Mouse (Mus musculus) adrenal gland, postnatal 0 days (tissue): Measurements from ENCODE around the gene Tmem175. TPM values are rescaled to one million over a fixed set of nuclear protein-coding genes. Genes with fewer than 3 reads are reported as not detected.

Experiments
- polyA plus RNA-seq: library from polyadenylated mRNA; unstranded; fragments of >200 nt; fragmentation: Nextera tagmentation; extraction: Ambion mirVana; gene quantifications from 2 replicates; pipeline ENCODE4 v1.2.1, GENCODE M21; 2015

Tmem175 gene
- polyA plus RNA-seq = 24.9 and 38.2 TPM in 2 replicates

GRCm38 (mm10) chr5:108629634-108630483, at the start of gene Tmem175, which contains the start of gene Gak:
Gene Tmem175, plus strand, starts transcription at chr5:108629770.
Gene Gak, minus strand, starts transcription at chr5:108629755.

GRCm38 (mm10) chr5:108659698-108660631, 30.4 kb downstream of the Tmem175 start, which contains the start of gene Idua:
Gene Idua, plus strand, starts transcription at chr5:108660331.

DNA sequence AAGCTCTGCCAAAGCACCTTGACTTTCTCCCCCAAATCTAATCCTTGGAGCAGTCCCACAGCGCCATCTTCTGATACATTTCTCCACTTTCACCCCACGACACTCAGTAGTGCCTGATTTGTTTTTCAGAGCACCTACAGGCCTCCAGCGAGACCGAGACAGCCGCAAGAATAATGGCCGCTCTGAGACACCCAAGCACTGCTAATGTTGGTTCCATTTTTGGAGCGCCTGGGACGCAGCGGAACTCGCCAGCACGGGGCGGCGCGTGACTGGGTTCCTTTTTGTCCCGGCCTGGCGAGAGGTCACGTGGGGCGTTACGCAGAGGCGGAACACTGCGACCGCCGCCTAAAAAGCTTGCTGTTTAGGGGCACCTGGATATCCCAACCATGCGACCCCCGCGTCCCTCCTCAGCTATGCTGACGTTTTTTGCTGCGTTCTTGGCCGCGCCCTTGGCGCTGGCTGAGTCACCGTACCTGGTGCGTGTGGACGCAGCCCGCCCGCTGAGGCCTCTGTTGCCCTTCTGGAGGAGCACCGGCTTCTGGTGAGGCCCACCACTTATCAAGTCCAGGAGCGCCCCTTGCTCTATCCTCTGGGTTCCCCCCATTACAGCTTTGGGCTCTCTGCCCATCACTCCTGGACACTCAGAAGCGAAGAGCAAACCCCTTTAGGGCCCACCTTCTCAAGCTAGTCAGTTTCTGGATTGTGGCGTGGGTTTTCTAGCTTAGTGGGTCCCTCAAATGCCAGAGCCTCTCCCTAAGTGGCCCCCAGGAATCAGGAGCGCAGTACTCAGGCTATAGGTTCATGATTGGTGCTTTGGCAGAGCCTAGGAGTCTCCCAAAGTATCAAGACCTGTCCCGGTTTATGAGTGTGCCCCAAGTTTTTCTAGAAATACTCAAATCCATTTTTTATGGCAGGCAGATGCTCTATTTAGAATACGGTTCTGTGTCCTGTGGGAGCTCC, 39.7 kb downstream of the Tmem175 start, which contains the start of gene Dgkq:
Dgkq (minus strand) TSS at position 696 of the 960 bp plus-strand sequence.

DNA sequence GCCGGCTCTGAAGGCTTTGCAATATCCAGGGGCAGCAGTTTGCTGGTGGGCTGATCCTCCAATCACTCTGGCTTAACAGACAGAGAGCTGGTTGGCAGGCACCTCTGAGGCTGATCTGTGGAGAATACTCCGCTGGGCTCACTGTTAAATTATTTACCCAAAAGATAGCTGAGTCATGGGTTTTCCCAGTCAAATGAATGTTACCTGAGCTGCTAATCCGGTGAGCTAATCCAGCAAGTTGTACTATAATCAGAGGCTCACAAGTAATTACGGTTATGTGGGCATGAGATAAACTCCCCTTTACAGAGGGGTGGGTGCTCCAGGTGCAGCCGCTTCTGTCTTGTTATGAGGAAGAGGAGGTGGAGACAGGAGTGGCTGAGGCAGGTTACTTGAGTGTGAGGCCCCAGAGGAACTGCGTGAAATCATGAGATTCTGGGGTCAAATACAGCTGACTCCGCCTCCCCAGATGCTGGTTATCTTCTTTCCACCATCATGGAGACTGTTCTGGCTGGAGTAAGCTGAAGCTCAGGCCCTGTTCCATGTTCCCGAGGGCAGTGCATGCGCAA, 45.8 kb downstream of the Tmem175 start, which contains the start of gene Slc26a1:
Slc26a1 (minus strand) TSS at position 319 of the 566 bp plus-strand sequence.

GRCm38 (mm10) chr5:108692271-108692670, 62.7 kb downstream of the Tmem175 start, which contains the start of gene Fgfrl1:
Gene Fgfrl1, plus strand, starts transcription at chr5:108692382.

Other genes starting within 250 kb of the Tmem175 start
- 0.14 TPM in 1 of 2 replicates, not detected in the other for gene Pde6b, start 241.4 kb upstream of the Tmem175 start, polyA plus RNA-seq
- 514 and 634 TPM in 2 replicates for gene Atp5k, start 195.3 kb upstream of the Tmem175 start, polyA plus RNA-seq
- 0.35 and 0.68 TPM in 2 replicates for gene Mfsd7a, start 180.9 kb upstream of the Tmem175 start, polyA plus RNA-seq
- gene Pcgf3, start 168.5 kb upstream of the Tmem175 start, polyA plus RNA-seq = 9.8 and 10.1 TPM in 2 replicates
- gene Cplx1, start 79.7 kb upstream of the Tmem175 start, polyA plus RNA-seq = 9.4 and 32.9 TPM in 2 replicates
- gene Gak, start within 50 bp of the Tmem175 start, polyA plus RNA-seq = 30.4 and 38.2 TPM in 2 replicates
- gene Idua, start 30.6 kb downstream of the Tmem175 start, polyA plus RNA-seq = 8.8 and 12.8 TPM in 2 replicates
- 4.3 and 5.5 TPM in 2 replicates for gene Dgkq, start 39.9 kb downstream of the Tmem175 start, polyA plus RNA-seq
- 1.2 and 1.6 TPM in 2 replicates for gene Slc26a1, start 45.8 kb downstream of the Tmem175 start, polyA plus RNA-seq
- gene Fgfrl1, start 62.6 kb downstream of the Tmem175 start, polyA plus RNA-seq = 10.7 and 17.6 TPM in 2 replicates
- gene Rnf212, start 145.2 kb downstream of the Tmem175 start, polyA plus RNA-seq = 0.79 TPM in 1 of 2 replicates, not detected in the other
- not detected in 2 replicates for gene Tmed11, start 165.6 kb downstream of the Tmem175 start, polyA plus RNA-seq
- not detected in 2 replicates for gene Vmn2r8, start 179.1 kb downstream of the Tmem175 start, polyA plus RNA-seq
- not detected in 2 replicates for gene Vmn2r9, start 222.8 kb downstream of the Tmem175 start, polyA plus RNA-seq